Mouse (Mus musculus) heart, adult 2 months (tissue): ENCODE measurements around the gene Tbc1d30. TPM values are rescaled to one million over a fixed set of nuclear protein-coding genes. Genes with fewer than 3 reads are reported as not detected.
A peak's percentile ranks its signal among the peaks of the same experiment; 100 is the strongest.

Experiments
- DNase-seq, 2 experiments: peaks; one replicate each; pipeline ENCODE4 v3.0.0; 2021
- H3K27ac ChIP-seq: fragments of 200-600 bp; 2 replicates; pipeline ENCODE4 v1.8.1; 2022
- H3K27me3 ChIP-seq: fragments of 200-500 bp; 2 replicates; pipeline ENCODE4 v1.6.1; 2012; ENCODE audit warnings: mild to moderate bottlenecking, low read length, inconsistent platforms, mixed read lengths; ENCODE audit not compliant: control insufficient read depth, insufficient read depth
- H3K36me3 ChIP-seq: fragments of 200-500 bp; 2 replicates; pipeline ENCODE4 v1.6.1; 2012; ENCODE audit warnings: low read length, inconsistent platforms; ENCODE audit not compliant: control insufficient read depth, insufficient read depth
- H3K4me1 ChIP-seq: fragments of 200-500 bp; 2 replicates; pipeline ENCODE4 v1.6.1; 2011; ENCODE audit warnings: low read length; ENCODE audit not compliant: control insufficient read depth, insufficient read depth
- H3K4me3 ChIP-seq: fragments of 200-600 bp; 2 replicates; pipeline ENCODE4 v1.8.1; 2022
- H3K79me2 ChIP-seq: fragments of 200-500 bp; replicated peaks from 2 replicates; pipeline ENCODE4 v1.6.1; 2012; ENCODE audit warnings: mild to moderate bottlenecking, inconsistent platforms, low read length, moderate library complexity, mixed read lengths; ENCODE audit not compliant: control insufficient read depth, insufficient read depth
- H3K9ac ChIP-seq: fragments of 200-500 bp; 2 replicates; pipeline ENCODE4 v1.6.1; 2012; ENCODE audit warnings: low read depth, mild to moderate bottlenecking, control low read depth, inconsistent platforms, low read length, mixed read lengths
- CTCF ChIP-seq: fragments of 200-600 bp; IDR thresholded peaks from 2 replicates; pipeline ENCODE4 v1.8.1; 2022; ENCODE audit warnings: antibody characterized with exemption, mild to moderate bottlenecking, moderate library complexity
- EP300 ChIP-seq: fragments of 200-500 bp; IDR thresholded peaks from 2 replicates; pipeline ENCODE4 v1.6.1; 2011; ENCODE audit warnings: low read depth, low read length, control low read depth; ENCODE audit not compliant: insufficient read depth
- POLR2A ChIP-seq: fragments of 200-500 bp; IDR thresholded peaks from 2 replicates; pipeline ENCODE4 v1.6.1; 2011; ENCODE audit warnings: mild to moderate bottlenecking, low read depth, low read length, control low read depth; ENCODE audit not compliant: insufficient read depth
- WGBS: fragments of 180-500 bp; shearing (Covaris S2); methylation state at CpG from one replicate; pipeline ENCODE4 v1.1.7; 2018; 5-methylcytosine and 5-hydroxymethylcytosine counted together
- intact Hi-C: fragments of 180-260 bp; cut with DNase I; formaldehyde crosslinking; loops from one replicate; pipeline ENCODE4 v1.15.1; 2025
- polyA plus RNA-seq: library from polyadenylated mRNA; depleted of rRNA; stranded (reverse); fragments of >200 nt; gene quantifications from 2 replicates; pipeline ENCODE4 v1.2.3, GENCODE M21; 2012
- total RNA-seq, 2 experiments: library from RNA; stranded (reverse); gene quantifications; 2 replicates each; pipeline ENCODE4 v1.2.3; 2021

The Tbc1d30 gene
- total and polyA plus RNA-seq, 3 experiments: 0.61 to 1.9 (median 1.8) TPM

- H3K4me3 ChIP-seq: no peak overlapping the region
- peak in 1 of 2 experiments; percentile 34 for DNase-seq
- H3K27ac ChIP-seq: peak overlapping the region; percentile 54
- H3K79me2 ChIP-seq: no peaks in the 10 kb centered on the region
- TF ChIP-seq EP300 (no peak), CTCF (no peak), POLR2A (no peak)
- intact Hi-C loops: no loop called here
- no peaks in the 10 kb centered on the region for H3K36me3 ChIP-seq
- 39% methylated on average over 27 of the region's 27 CpGs for WGBS
- H3K9ac ChIP-seq: peak overlapping the region; percentile 33
- peaks cover 3% of the 10 kb centered on the region; the same call in 1 of the 2 replicates for H3K4me1 ChIP-seq
- H3K27me3 ChIP-seq: peaks cover under 1% of the 10 kb centered on the region; the same call in 1 of the 2 replicates
Measured at GRCm38 (mm10) chr10:121315321-121316283, 35.5 kb downstream of the Tbc1d30 start.

GRCm38 (mm10) chr10:121314186-121314585 lies 36.9 kb downstream of the Tbc1d30 start:
- Histone ChIP-seq H3K4me3 (no peak overlapping the region), H3K79me2 (no peaks in the 10 kb centered on the region), H3K27me3 (peaks cover 4% of the 10 kb centered on the region), H3K36me3 (no peaks in the 10 kb centered on the region), H3K27ac (no peak overlapping the region), H3K9ac (no peak overlapping the region), H3K4me1 (peaks cover 3% of the 10 kb centered on the region; the same call in 1 of the 2 replicates)
- no peak for DNase-seq
- intact Hi-C loops: no loop called here
- TF ChIP-seq CTCF: no peak
- TF ChIP-seq EP300: no peak
- no peak for TF ChIP-seq POLR2A
- 57% methylated on average over 4 of the region's 4 CpGs for WGBS

- H3K79me2 ChIP-seq: no peaks in the 10 kb centered on the region
- DNase-seq: no peak
- no peak for TF ChIP-seq CTCF
- no peak for TF ChIP-seq EP300
- TF ChIP-seq POLR2A: no peak
- no peak overlapping the region for H3K27ac ChIP-seq
- H3K36me3 ChIP-seq: no peaks in the 10 kb centered on the region
- peaks cover 4% of the 10 kb centered on the region for H3K27me3 ChIP-seq
- H3K4me3 ChIP-seq: no peak overlapping the region
- no peak overlapping the region for H3K9ac ChIP-seq
- peaks cover 3% of the 10 kb centered on the region; the same call in 1 of the 2 replicates for H3K4me1 ChIP-seq
- 97% methylated on average over 3 of the region's 3 CpGs for WGBS
- intact Hi-C loops: no loop called here
Measured at GRCm38 (mm10) chr10:121313049-121313448, 38.0 kb downstream of the Tbc1d30 start.

- TF ChIP-seq CTCF: peak; percentile 24; the same call in 1 of the 2 replicates
- no peak for TF ChIP-seq EP300
- no peak for TF ChIP-seq POLR2A
- Histone ChIP-seq H3K9ac (peak overlapping the region; percentile 51), H3K4me3 (peak overlapping the region; percentile 69), H3K4me1 (no peaks in the 10 kb centered on the region), H3K79me2 (no peaks in the 10 kb centered on the region), H3K36me3 (no peaks in the 10 kb centered on the region), H3K27ac (peak overlapping the region; percentile 41; the same call in 1 of the 2 replicates), H3K27me3 (peaks cover 4% of the 10 kb centered on the region)
- intact Hi-C loops: no loop called here
- peak; percentile 76 to 77 for DNase-seq
- WGBS: under 1% methylated on average over 75 of the region's 77 CpGs
Measured at GRCm38 (mm10) chr10:121310511-121311221, 40.4 kb downstream of the Tbc1d30 start.

- no peaks in the 10 kb centered on the region for H3K4me1 ChIP-seq
- H3K27ac ChIP-seq: no peak overlapping the region; the same call in 1 of the 2 replicates
- no peak for DNase-seq
- H3K36me3 ChIP-seq: no peaks in the 10 kb centered on the region
- TF ChIP-seq CTCF (no peak), EP300 (no peak), POLR2A (no peak)
- H3K27me3 ChIP-seq: peaks cover 4% of the 10 kb centered on the region
- peak overlapping the region; percentile 69 for H3K4me3 ChIP-seq
- H3K9ac ChIP-seq: peak overlapping the region; percentile 51
- intact Hi-C loops: no loop called here
- 4% methylated on average over 32 of the region's 32 CpGs for WGBS
- H3K79me2 ChIP-seq: no peaks in the 10 kb centered on the region
Measured at GRCm38 (mm10) chr10:121309801-121310510, 41.1 kb downstream of the Tbc1d30 start.
